Mouse (Mus musculus): Measurements from ENCODE around the gene Bmp2k. TPM values are rescaled to one million over a fixed set of nuclear protein-coding genes. Genes with fewer than 3 reads are reported as not detected.
A peak's percentile ranks its signal among the peaks of the same experiment; 100 is the strongest.
"Not testable (repeated sequence)": the region's sequence is repeated elsewhere in the genome, so short reads cannot be mapped to it uniquely, and the experiment has no call there.

Bmp2k gene
- total RNA-seq, 2 experiments from 2014 or later = 8.9 to 9.1 TPM

DNA sequence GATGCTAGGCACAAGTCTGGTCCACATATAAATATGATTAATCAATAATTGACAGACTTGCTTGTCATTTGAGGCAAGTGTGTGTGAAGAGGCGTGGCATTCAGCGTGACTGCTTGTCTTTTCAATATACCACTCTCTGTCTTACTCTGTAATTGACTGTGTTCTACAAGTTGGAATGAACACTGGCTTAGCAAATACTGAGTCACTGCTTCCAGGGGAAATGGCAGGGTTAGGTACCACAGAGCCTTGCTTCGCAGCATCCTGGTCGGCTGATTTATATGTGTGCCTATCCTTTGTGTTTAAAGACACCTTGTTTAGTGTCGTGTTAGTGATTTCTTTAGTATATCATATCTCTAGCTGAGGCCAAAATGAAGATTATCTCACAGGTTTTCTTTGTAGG is 3.0 kb downstream of the Bmp2k start:
- intact Hi-C loops (cut with DNase I) = no loop called here
- DNase-seq = no peak

DNA sequence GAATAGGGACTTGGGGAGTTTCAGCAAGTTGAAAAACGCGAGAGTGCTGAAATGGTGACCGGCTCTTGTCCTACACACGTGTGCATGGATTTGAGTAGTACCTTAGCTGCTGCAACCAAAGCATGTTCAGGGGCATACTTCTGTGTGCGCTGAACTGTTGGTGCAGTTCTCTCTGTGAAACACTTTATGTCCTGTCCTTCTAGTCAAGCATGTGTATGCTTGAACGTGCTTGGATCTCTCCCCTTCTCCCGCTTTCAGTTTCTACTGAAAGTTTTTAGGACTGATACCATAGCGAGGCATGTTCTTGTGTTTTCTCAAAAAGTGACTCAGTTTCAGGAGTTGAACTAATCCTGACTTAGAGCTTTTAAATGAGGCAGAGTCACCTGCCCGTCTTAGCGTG is 3.7 kb downstream of the Bmp2k start:
- no peak for DNase-seq
- intact Hi-C loops (cut with DNase I) = no loop called here

DNA sequence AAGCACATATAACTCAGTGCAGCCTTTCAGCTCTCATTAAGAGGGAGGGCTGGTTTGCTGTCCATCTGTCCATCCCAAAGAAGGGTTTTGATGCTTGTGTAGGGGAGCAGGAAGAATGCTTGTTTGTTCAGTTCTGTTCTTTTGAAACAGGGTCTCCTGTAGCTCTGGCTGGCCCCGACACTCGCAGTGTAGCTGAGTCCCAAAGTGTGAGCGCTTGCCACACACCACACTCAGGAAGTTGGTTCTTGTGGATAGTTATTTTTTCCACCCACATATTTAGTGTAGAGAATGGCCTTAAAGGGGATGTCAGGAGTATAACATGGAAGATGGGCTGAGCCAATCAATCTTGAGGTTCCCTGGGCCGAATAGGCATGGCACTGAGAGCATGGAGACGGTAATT is 4.1 kb downstream of the Bmp2k start:
- DNase-seq = no peak

GRCm38 (mm10) chr5:97002336-97002735 is 4.8 kb downstream of the Bmp2k start:
- intact Hi-C loops (cut with DNase I) = no loop called here
- DNase-seq = no peak

More for the DNA sequence above, 4.1 kb downstream of the Bmp2k start:
- intact Hi-C loops (cut with DNase I) = no loop called here

DNA sequence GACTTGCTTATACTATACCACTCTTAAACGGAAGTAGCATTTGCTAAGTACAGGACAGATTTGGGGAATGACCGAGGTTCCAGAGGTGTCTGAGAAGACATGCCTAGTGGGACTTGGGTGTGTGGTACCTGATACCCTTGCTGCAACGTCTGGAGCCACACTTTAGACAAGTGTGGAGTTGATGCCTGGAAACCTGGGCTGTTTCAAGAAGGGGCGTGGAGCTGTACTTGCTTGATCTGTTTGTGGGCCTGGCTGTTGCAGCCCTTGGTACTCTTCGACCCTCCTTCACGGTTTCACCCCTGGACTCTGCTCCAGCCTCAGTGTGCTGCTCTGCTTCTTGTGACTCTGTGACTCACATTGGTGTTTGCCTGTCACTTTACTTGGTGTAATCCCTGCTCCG is 5.4 kb downstream of the Bmp2k start:
- intact Hi-C loops (cut with DNase I) = no loop called here
- DNase-seq = no peak

DNA sequence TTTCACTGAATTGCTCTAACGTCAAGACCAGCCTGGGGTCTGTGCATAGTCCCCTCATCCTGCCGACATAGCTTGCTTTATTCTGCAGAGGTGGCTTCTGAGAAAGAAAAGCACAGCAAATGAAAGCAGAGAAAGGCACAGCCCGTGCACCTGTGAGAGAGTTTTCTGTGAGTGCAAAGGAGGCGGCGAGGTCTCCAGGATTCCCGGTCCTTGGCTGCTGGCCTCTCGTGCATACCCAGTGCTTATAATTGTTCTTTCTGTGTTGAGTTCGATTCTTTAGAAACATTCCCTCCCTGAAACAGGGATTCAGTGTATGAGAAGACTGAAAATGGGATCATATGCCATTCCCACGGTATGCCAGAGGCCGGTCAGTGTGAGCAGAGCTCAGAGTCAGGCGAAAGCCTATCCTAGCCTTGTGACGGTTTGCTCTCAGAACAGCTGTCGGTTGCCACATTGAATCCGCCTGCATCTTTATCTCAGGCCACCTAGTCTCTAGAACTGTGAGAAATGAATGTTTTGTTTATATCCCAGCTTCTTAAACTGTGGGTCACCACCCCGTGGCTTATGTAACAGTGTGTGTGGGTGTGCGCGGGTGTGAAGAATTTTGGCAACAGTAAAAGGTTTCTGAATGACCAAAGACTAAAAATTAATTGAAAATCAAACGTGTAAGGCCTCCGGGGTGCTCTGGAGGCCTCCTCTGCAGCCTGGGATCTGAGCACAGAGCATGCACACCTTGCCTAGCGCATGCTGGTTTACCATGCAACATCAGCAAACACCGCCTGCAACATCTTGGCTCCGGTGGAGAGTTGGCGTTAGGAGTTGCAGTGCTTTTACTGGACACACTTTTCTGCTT is 6.9 kb downstream of the Bmp2k start:
- intact Hi-C loops (cut with DNase I) = loop anchor here (2.0 kb wide), 1 partner anchor 18 kb away; no protein-coding TSS in a partner anchor
- DNase-seq = peak; percentile 14 to 23

DNA sequence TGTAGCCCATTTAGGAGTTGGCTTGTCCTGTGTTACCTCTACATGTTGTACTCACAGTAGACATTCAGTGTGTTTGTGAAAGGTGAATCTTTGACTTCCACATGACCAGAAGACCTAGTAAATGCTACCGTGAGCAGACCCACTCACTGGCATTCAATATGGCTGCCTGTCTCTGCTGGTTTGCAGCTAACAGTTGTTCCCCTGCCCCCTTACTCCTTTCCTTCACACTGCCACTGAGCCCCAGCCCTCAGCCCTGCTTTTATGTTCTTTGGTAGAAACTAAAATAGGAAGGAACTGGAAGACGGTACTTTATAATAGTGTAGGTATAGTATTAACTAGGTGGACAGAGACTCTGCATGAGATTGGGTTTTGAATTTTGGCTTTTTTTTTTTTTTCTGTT is 8.4 kb downstream of the Bmp2k start:
- DNase-seq = no peak
- intact Hi-C loops (cut with DNase I) = loop anchor here (2.0 kb wide), 1 partner anchor 17 kb away; no protein-coding TSS in a partner anchor

DNA sequence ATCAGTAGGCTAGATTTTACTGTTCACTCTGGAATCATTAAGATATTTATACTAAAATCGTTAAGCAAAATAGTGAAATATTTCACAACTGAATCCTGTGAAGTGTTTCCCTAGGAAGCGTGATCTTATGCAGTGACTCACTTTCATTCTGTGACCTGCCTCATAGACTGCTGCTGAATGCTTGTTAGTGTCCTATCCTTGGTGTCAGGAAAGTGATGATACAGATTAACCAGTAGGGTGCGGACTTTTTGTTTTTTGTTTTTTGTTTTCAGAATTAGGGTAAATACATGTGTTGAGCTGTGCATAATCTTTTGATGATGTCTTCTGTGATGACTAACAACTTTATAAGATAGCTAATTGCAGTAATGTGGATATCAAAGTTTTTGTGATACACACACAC is 9.4 kb downstream of the Bmp2k start:
- intact Hi-C loops (cut with DNase I) = no loop called here
- no peak for DNase-seq

DNA sequence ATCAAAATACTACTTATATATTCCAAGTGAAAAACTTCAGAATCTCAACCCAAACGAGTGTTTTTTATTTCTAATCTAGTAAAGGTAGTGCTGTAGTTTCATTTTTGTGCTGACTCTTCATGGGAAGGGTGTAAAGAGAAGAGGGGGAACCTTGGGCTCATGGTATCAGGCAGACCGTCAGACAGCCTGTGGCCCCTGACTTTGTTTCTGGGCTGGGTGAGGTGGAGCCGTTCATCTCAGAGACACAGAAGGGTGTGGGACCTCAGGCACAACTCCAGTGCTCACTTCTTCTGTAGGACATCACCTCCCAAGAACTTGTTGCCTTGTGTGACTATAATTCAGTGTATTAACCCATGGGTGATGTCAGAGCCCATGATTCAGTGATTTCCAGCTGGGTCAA is 10.0 kb downstream of the Bmp2k start:
- intact Hi-C loops (cut with DNase I) = no loop called here
- DNase-seq = no peak

DNA sequence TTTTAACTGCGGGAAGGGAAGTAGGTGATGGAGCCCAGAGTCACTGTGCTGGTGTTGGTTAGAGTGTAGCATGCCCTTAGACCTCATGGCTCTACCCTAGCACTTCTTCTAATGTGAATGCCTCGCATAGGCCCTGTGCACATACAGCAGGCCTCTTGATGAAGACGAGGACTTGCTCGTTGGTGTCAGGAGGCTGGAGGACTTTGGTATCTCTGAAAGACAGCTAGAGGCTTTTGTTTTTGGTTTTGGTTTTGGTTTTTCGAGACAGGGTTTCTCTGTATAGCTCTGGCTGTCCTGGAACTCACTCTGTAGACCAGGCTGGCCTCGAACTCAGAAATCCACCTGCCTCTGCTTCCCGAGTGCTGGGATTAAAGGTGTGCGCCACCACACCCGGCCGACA is 11.7 kb downstream of the Bmp2k start:
- intact Hi-C loops (cut with DNase I); DNase-seq: not testable (repeated sequence)

GRCm38 (mm10) chr5:97009601-97010335 is 12.3 kb downstream of the Bmp2k start:
- DNase-seq = no peak
- intact Hi-C loops (cut with DNase I) = no loop called here

GRCm38 (mm10) chr5:97015781-97016508 is 18.5 kb downstream of the Bmp2k start:
- DNase-seq = no peak
- intact Hi-C loops (cut with DNase I) = no loop called here

DNA sequence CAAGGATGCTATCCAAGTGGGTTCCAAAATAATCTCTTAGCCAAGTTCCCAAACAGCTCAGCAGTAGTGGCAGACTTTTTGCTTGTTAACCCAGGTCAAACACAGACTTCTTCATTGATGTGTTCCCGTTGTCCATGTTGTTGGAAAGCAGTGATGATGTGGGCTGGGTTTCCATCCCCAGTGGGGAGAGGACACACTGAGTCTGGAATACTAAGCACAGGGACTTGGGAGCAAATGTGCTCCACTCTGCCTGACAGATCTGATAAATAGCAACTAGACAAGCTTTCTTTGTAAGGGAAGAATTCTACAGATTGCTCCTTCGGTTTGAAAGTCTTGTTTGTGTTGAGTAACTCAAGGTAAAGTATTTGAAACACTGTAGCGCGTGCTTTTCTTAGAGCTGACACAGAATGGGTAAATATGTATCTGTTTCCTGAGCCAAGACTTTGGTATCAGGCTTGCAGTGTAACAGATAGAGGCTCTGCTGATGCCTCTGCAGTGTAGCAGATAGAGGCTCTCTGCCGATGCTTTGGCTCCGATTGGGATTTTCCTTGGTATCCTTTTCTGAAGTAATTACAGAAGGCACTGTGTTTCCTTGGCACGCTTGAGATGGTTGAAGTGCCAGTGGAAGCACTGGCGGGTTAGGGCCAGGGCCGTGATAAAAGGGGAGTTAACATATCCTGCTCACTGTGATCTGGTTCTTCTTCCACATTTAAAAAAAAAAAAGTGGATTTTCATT is 19.5 kb downstream of the Bmp2k start:
- intact Hi-C loops (cut with DNase I) = no loop called here
- no peak for DNase-seq

- no peak for DNase-seq
- intact Hi-C loops (cut with DNase I) = loop anchor here (2.0 kb wide), 1 partner anchor 18 kb away; no protein-coding TSS in a partner anchor
These were observed 25.1 kb downstream of the Bmp2k start for GRCm38 (mm10) chr5:97022305-97023278.

GRCm38 (mm10) chr5:97024834-97025233 is 27.3 kb downstream of the Bmp2k start:
- intact Hi-C loops (cut with DNase I) = no loop called here
- no peak for DNase-seq

DNA sequence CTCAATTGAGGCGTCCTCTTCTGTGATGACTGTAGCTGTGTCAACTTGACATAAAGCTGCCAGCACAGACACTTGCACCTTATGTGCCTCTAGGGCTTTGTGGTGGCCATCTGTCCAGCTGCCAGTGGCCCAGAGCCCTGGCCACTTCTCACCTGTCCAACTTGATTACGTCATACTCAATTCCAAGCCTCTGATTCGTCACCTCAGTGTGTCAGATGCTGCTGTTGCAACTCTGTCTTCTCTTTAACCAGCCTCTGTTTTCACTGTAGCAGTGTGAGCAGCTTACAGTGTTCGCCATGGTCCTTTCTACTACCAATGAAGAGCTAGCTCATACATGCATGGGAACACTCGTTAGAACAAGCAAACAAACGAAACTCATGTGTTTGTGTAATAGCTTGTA is 28.2 kb downstream of the Bmp2k start:
- intact Hi-C loops (cut with DNase I) = no loop called here
- DNase-seq = no peak

DNA sequence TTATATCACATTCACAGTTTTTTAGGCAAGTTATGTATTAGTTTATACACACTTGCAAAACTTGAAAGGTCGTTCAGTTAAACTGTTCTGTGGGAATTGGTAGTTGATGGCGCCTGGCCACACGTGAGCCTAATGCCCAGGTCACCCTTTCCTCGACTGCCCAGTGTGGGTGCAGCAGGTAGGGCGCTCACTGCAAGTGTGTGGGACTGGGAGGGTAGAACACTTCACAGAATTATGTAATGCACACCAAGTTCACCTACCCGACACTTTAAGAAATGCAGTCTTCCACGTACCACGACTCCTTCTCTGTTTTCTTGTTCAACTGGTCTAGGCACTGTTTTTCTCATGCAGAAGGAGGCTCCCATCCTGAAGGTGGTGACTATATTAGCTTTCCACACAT is 30.5 kb downstream of the Bmp2k start:
- DNase-seq = no peak
- intact Hi-C loops (cut with DNase I) = no loop called here

- DNase-seq; intact Hi-C loops (cut with DNase I): not testable (repeated sequence)
These were observed 31.4 kb downstream of the Bmp2k start for GRCm38 (mm10) chr5:97028840-97029239.

DNA sequence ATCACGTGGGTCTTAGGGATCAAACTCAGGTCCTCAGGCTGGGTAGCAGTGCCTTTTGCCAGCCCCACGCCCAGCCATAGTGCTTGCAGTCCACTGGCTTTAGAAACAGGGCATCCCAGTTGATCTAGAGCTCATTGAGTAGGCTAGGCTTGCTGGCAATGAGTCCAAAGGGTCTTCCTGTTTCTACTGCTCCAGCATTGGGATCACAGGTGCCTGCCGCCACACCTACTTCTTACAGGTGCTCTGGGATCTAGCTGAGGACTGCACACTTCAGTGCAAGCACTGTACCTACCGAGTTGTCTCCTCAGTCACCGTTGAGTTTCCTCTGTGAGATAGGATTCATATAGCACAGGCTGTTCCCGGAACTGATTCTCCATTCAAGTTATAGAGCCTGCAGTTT is 34.3 kb downstream of the Bmp2k start:
- no peak for DNase-seq
- intact Hi-C loops (cut with DNase I) = no loop called here

Data from heart, postnatal 36 days (tissue).